In genomic region chr2:155872930-155873507, GRCm38 (mm10) we compare ENCODE assay signal across 12 mouse cellular contexts. TPM values are rescaled to one million over a fixed set of nuclear protein-coding genes. Genes with fewer than 3 reads are reported as not detected.
DNase-seq lines count a peak whose midpoint lies in the region; ATAC-seq and TF ChIP-seq lines count a peak whose summit lies in the region.
"Had no signal": no experiment of that assay in that cellular context is flagged by ENCODE, and none has a peak within 500 bp of the region (broad histone marks: within the 10 kb centered on the region; RNA-seq: fewer than 3 reads in every experiment).

No protein-coding gene starts in this region.

- peak overlapping the region; percentile 63; the same call in 1 of the 2 replicates for H3K27ac ChIP-seq in lung, embryonic 14.5 days (ENCODE audit: low read depth)
- peak overlapping the region; percentile 69; the same call in 1 of the 2 replicates for H3K27ac ChIP-seq in embryonic facial prominence, embryonic 12.5 days
- peak overlapping the region; percentile 77; the same call in 1 of the 2 replicates for H3K27ac ChIP-seq in embryonic fibroblast, embryonic 13.5 days (ENCODE audit: insufficient read depth, low read length)
- H3K27ac ChIP-seq in neural tube, embryonic 13.5 days (replicated peaks) = peak overlapping the region; percentile 88
- H3K27ac ChIP-seq: heart, embryonic 15.5 days; kidney, embryonic 15.5 days; left cerebral cortex, adult 2 months; liver, embryonic 15.5 days had no signal

- peaks cover 11% of the 10 kb centered on the region for H3K4me1 ChIP-seq in lung, embryonic 14.5 days (ENCODE audit: insufficient read depth)
- peaks cover 14% of the 10 kb centered on the region; the same call in 1 of the 2 replicates for H3K4me1 ChIP-seq in embryonic facial prominence, embryonic 12.5 days
- H3K4me1 ChIP-seq in embryonic fibroblast, embryonic 13.5 days (ENCODE audit: control insufficient read depth, insufficient read depth, low read length) = peaks cover 5% of the 10 kb centered on the region; the same call in 1 of the 2 replicates
- peaks cover 42% of the 10 kb centered on the region for H3K4me1 ChIP-seq in neural tube, embryonic 13.5 days (replicated peaks)
- H3K4me1 ChIP-seq: liver, embryonic 15.5 days had no signal

- no peak for TF ChIP-seq CTCF in lung, embryonic 14.5 days (IDR thresholded peaks at IDR 0.05; ENCODE audit: low read depth)
- no peak for TF ChIP-seq CTCF in embryonic fibroblast, embryonic 13.5 days (IDR thresholded peaks at IDR 0.05; ENCODE audit: borderline replicate concordance, insufficient read depth, low read length)

- no peak overlapping the region for H3K9ac ChIP-seq in lung, embryonic 14.5 days
- no peak overlapping the region for H3K9ac ChIP-seq in embryonic facial prominence, embryonic 12.5 days
- H3K9ac ChIP-seq in neural tube, embryonic 13.5 days = 0 out of 2 replicates have a peak overlapping the region, but pooled peaks have one; percentile 43
- H3K9ac ChIP-seq: heart, embryonic 15.5 days; kidney, embryonic 15.5 days; liver, embryonic 15.5 days had no signal

- peaks cover 37% of the 10 kb centered on the region for H3K36me3 ChIP-seq in lung, embryonic 14.5 days (ENCODE audit: insufficient read depth)
- H3K36me3 ChIP-seq in embryonic facial prominence, embryonic 12.5 days = peaks cover 18% of the 10 kb centered on the region
- peaks cover 29% of the 10 kb centered on the region for H3K36me3 ChIP-seq in neural tube, embryonic 13.5 days

- peak; percentile 86 for DNase-seq in lung, embryonic 14.5 days
- DNase-seq in lung, adult 18-20 months = no peak
- no peak for DNase-seq in Muller cell, postnatal 12 days (ENCODE audit: inconsistent ontology term)
- DNase-seq in adrenal gland, postnatal 10 days = no peak
- DNase-seq: gastrocnemius, postnatal 25 days had no signal

- peak; percentile 75 for ATAC-seq in lung, embryonic 14.5 days (ENCODE audit: insufficient read depth)
- ATAC-seq in embryonic facial prominence, embryonic 12.5 days (ENCODE audit: insufficient number of reproducible peaks, insufficient read depth, low FRiP score, low TSS enrichment) = no peak
- no peak; the same call in 1 of the 2 replicates for ATAC-seq in neural tube, embryonic 13.5 days (ENCODE audit: low read depth)

- H3K27me3 ChIP-seq in lung, embryonic 14.5 days (ENCODE audit: insufficient read depth, low read length) = no peaks in the 10 kb centered on the region
- no peaks in the 10 kb centered on the region for H3K27me3 ChIP-seq in embryonic facial prominence, embryonic 12.5 days
- H3K27me3 ChIP-seq in neural tube, embryonic 13.5 days = no peaks in the 10 kb centered on the region
- H3K27me3 ChIP-seq: heart, embryonic 15.5 days; kidney, embryonic 15.5 days; liver, embryonic 15.5 days had no signal

- peak overlapping the region; percentile 29 for H3K4me2 ChIP-seq in lung, embryonic 14.5 days
- no peak overlapping the region for H3K4me2 ChIP-seq in embryonic facial prominence, embryonic 12.5 days (replicated peaks)
- no peak overlapping the region for H3K4me2 ChIP-seq in neural tube, embryonic 13.5 days
- H3K4me2 ChIP-seq: heart, embryonic 15.5 days; kidney, embryonic 15.5 days; liver, embryonic 15.5 days had no signal

- H3K9me3 ChIP-seq in lung, embryonic 14.5 days (ENCODE audit: low read depth, low read length) = no peaks in the 10 kb centered on the region
- no peaks in the 10 kb centered on the region for H3K9me3 ChIP-seq in embryonic facial prominence, embryonic 12.5 days
- no peaks in the 10 kb centered on the region for H3K9me3 ChIP-seq in neural tube, embryonic 13.5 days
- H3K9me3 ChIP-seq: heart, embryonic 15.5 days; kidney, embryonic 15.5 days; liver, embryonic 15.5 days had no signal

- no peak for TF ChIP-seq POLR2A in embryonic fibroblast, embryonic 13.5 days (IDR thresholded peaks at IDR 0.05; ENCODE audit: low read depth, low read length)

- WGBS in lung, embryonic 14.5 days = 29% methylated on average over 10 of the region's 10 CpGs
- 45% methylated on average over 10 of the region's 10 CpGs for WGBS in embryonic facial prominence, embryonic 12.5 days
- 36% methylated on average over 10 of the region's 10 CpGs for WGBS in neural tube, embryonic 13.5 days

- no peak overlapping the region for H3K4me3 ChIP-seq in lung, embryonic 14.5 days (ENCODE audit: low read depth, low read length)
- H3K4me3 ChIP-seq in embryonic facial prominence, embryonic 12.5 days = no peak overlapping the region
- H3K4me3 ChIP-seq in embryonic fibroblast, embryonic 13.5 days (ENCODE audit: insufficient read depth, low read length) = no peak overlapping the region
- no peak overlapping the region for H3K4me3 ChIP-seq in neural tube, embryonic 13.5 days
- H3K4me3 ChIP-seq: heart, embryonic 15.5 days; kidney, embryonic 15.5 days; left cerebral cortex, adult 2 months; liver, embryonic 15.5 days had no signal

RNA-seq across cellular contexts. Expression of gene Fam83c, which starts 38.4 kb away (rescaled TPM):
- 0.04 and 0.11 TPM in 2 replicates for polyA plus RNA-seq in lung, embryonic 14.5 days (2014; fragmentation: Nextera tagmentation; extraction: Ambion mirVana)
- 0.36 and 0.38 TPM in 2 replicates for polyA plus RNA-seq in embryonic facial prominence, embryonic 12.5 days (2016; fragmentation: Nextera tagmentation; extraction: Ambion mirVana)
- polyA plus RNA-seq in embryonic fibroblast, embryonic 13.5 days (2011; ENCODE audit: insufficient read length, low read depth, missing spikeins) = not detected in 2 replicates
- polyA plus RNA-seq in neural tube, embryonic 13.5 days (2015; fragmentation: Nextera tagmentation; extraction: Ambion mirVana) = 0.56 and 0.63 TPM in 2 replicates
- total RNA-seq in adrenal gland, postnatal 10 days (2021) = not detected
- total RNA-seq: gastrocnemius, postnatal 25 days; left cerebral cortex, adult 2 months had no signal

RNA-seq across cellular contexts. Expression of gene Eif6, which starts 46.3 kb away (rescaled TPM):
- polyA plus RNA-seq in lung, embryonic 14.5 days (2014; fragmentation: Nextera tagmentation; extraction: Ambion mirVana) = 179 and 194 TPM in 2 replicates
- polyA plus RNA-seq in embryonic facial prominence, embryonic 12.5 days (2016; fragmentation: Nextera tagmentation; extraction: Ambion mirVana) = 185 and 188 TPM in 2 replicates
- 131 and 133 TPM in 2 replicates for polyA plus RNA-seq in embryonic fibroblast, embryonic 13.5 days (2011; ENCODE audit: insufficient read length, low read depth, missing spikeins)
- 156 and 170 TPM in 2 replicates for polyA plus RNA-seq in neural tube, embryonic 13.5 days (2015; fragmentation: Nextera tagmentation; extraction: Ambion mirVana)
- total RNA-seq in adrenal gland, postnatal 10 days (2021) = 100 to 1,000 TPM; 106 to 121 TPM

RNA-seq across cellular contexts. Expression of gene BC029722, which starts 53.8 kb away (rescaled TPM):
- polyA plus RNA-seq in lung, embryonic 14.5 days (2014; fragmentation: Nextera tagmentation; extraction: Ambion mirVana) = 8.9 and 9.2 TPM in 2 replicates
- polyA plus RNA-seq in embryonic facial prominence, embryonic 12.5 days (2016; fragmentation: Nextera tagmentation; extraction: Ambion mirVana) = 12.9 and 13.4 TPM in 2 replicates
- 35.2 and 46.7 TPM in 2 replicates for polyA plus RNA-seq in embryonic fibroblast, embryonic 13.5 days (2011; ENCODE audit: insufficient read length, low read depth, missing spikeins)
- polyA plus RNA-seq in neural tube, embryonic 13.5 days (2015; fragmentation: Nextera tagmentation; extraction: Ambion mirVana) = 24.1 and 28.7 TPM in 2 replicates
- 10 to 100 TPM; 54.2 to 56.7 TPM for total RNA-seq in adrenal gland, postnatal 10 days (2021)

RNA-seq across cellular contexts. Expression of gene Uqcc1, which starts 57.1 kb away (rescaled TPM):
- 52.0 and 52.9 TPM in 2 replicates for polyA plus RNA-seq in lung, embryonic 14.5 days (2014; fragmentation: Nextera tagmentation; extraction: Ambion mirVana)
- polyA plus RNA-seq in embryonic facial prominence, embryonic 12.5 days (2016; fragmentation: Nextera tagmentation; extraction: Ambion mirVana) = 61.3 and 71.5 TPM in 2 replicates
- polyA plus RNA-seq in embryonic fibroblast, embryonic 13.5 days (2011; ENCODE audit: insufficient read length, low read depth, missing spikeins) = 37.8 and 39.5 TPM in 2 replicates
- 69.7 and 73.1 TPM in 2 replicates for polyA plus RNA-seq in neural tube, embryonic 13.5 days (2015; fragmentation: Nextera tagmentation; extraction: Ambion mirVana)
- 100 to 1,000 TPM; 126 to 179 TPM for total RNA-seq in adrenal gland, postnatal 10 days (2021)
